Mouse (Mus musculus) intestine, embryonic 15.5 days (tissue): ENCODE measurements around the gene Tph2. TPM values are rescaled to one million over a fixed set of nuclear protein-coding genes. Genes with fewer than 3 reads are reported as not detected.
A peak's percentile ranks its signal among the peaks of the same experiment; 100 is the strongest.

Source experiments
- ATAC-seq: fragments of 200-750 bp; cut with Nextera tagmentation; 2 replicates; pipeline ENCODE4 v1.8.0; 2017; ENCODE audit warnings: moderate TSS enrichment, moderate library complexity
- H3K27ac ChIP-seq: fragments of 300-500 bp; sonication (generic); 2 replicates; pipeline ENCODE4 v1.5.1; 2015; ENCODE audit warnings: mild to moderate bottlenecking, inconsistent platforms
- H3K27me3 ChIP-seq: fragments of 300-500 bp; sonication (generic); replicated peaks from 2 replicates; pipeline ENCODE4 v1.6.1; 2015; ENCODE audit warnings: inconsistent platforms
- H3K36me3 ChIP-seq: fragments of 300-500 bp; sonication (generic); 2 replicates; pipeline ENCODE4 v1.6.1; 2015; ENCODE audit warnings: inconsistent platforms
- H3K4me1 ChIP-seq: fragments of 300-500 bp; sonication (generic); replicated peaks from 2 replicates; pipeline ENCODE4 v1.6.1; 2015; ENCODE audit warnings: inconsistent platforms
- H3K4me2 ChIP-seq: fragments of 300-500 bp; sonication (generic); replicated peaks from 2 replicates; pipeline ENCODE4 v1.6.1; 2015; ENCODE audit warnings: mild to moderate bottlenecking, inconsistent platforms
- H3K4me3 ChIP-seq: fragments of 300-500 bp; sonication (generic); replicated peaks from 2 replicates; pipeline ENCODE4 v1.5.1; 2015; ENCODE audit warnings: inconsistent platforms
- H3K9ac ChIP-seq: fragments of 300-500 bp; sonication (generic); 2 replicates; pipeline ENCODE4 v1.6.1; 2015; ENCODE audit warnings: inconsistent platforms
- H3K9me3 ChIP-seq: fragments of 300-500 bp; sonication (generic); 2 replicates; pipeline ENCODE4 v1.6.1; 2016; ENCODE audit warnings: inconsistent platforms
- WGBS: fragments of 180-500 bp; shearing (Covaris S2); methylation state at CpG from one replicate; pipeline ENCODE4 v1.1.7; 2015; 5-methylcytosine and 5-hydroxymethylcytosine counted together
- polyA plus RNA-seq: library from polyadenylated mRNA; unstranded; fragments of >200 nt; fragmentation: Nextera tagmentation; extraction: Ambion mirVana; gene quantifications from 2 replicates; pipeline ENCODE4 v1.2.1, GENCODE M21; 2015

The Tph2 gene
- polyA plus RNA-seq, 1 experiment from 2014 or later, result not detected

DNA sequence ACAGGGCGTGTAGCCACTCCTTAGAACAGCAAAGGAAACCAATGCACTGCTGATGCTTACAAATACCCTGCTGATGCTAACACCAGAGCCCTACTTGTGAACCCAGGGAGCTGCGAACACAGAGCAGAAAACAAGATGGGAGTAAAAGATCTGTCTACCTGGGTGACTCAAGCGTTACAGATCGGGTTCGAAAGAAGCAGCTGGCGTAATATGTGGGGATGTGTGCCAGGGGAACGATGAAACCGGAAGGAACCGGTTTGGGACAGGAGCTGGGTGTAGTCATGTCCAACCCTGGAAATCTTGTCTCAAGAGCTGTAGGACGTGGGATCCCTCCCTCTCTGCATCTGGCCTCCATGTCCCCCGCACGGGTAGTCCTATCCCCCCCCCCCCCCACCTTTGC is 134.1 kb downstream of the Tph2 start:
- H3K9me3 ChIP-seq, result no peaks in the 10 kb centered on the region
- no peaks in the 10 kb centered on the region for H3K4me1 ChIP-seq
- no peak for ATAC-seq
- H3K27me3 ChIP-seq, result no peaks in the 10 kb centered on the region
- no peak overlapping the region for H3K4me3 ChIP-seq
- no peak overlapping the region for H3K9ac ChIP-seq
- H3K4me2 ChIP-seq, result no peak overlapping the region
- no peaks in the 10 kb centered on the region for H3K36me3 ChIP-seq
- WGBS, result 85% methylated on average over 10 of the region's 12 CpGs
- H3K27ac ChIP-seq, result no peak overlapping the region

DNA sequence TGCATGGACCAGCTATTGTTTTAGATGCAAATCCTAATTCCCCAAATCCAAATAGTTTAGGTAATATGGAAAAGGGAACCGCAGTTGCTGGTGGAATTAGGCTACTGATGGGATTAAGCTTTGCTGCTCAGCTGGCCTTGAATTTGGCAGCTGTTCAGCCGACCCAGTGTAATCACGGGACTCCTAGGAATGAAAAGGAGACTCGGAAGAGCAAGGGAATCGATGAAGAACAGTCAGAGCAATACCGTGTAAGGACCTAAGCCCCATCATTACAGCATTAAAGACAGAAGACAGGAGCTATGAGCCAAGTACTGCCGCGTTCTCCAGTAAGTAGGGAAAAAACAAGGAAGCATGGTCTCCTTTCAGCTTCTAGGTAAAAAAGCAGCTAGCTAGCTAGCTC is 134.6 kb downstream of the Tph2 start:
- Histone ChIP-seq H3K4me3 (no peak overlapping the region), H3K4me2 (no peak overlapping the region), H3K4me1 (no peaks in the 10 kb centered on the region), H3K9ac (no peak overlapping the region), H3K27me3 (no peaks in the 10 kb centered on the region), H3K27ac (no peak overlapping the region), H3K36me3 (no peaks in the 10 kb centered on the region), H3K9me3 (no peaks in the 10 kb centered on the region)
- no peak for ATAC-seq
- 64% methylated on average over 8 of the region's 8 CpGs for WGBS

DNA sequence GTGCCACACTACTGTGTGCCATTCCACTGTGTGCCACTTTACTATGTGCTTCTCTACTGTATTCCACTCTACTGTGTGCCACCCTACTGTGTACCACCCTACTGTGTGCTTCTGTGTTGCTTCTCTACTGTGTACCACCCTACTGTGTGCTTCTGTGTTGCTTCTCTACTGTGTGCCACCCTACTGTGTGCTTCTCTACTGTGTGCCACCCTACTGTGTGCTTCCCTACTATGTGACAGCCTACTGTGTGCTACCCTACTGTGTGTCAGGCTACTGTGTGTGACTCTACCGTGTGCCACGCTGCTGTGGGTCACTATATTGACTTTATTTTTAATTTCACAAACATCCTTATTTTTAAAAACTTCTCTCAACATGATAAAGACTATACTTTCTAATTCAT is 136.3 kb downstream of the Tph2 start:
- no peak for ATAC-seq
- Histone ChIP-seq H3K4me3 (no peak overlapping the region), H3K27me3 (no peaks in the 10 kb centered on the region), H3K9me3 (no peaks in the 10 kb centered on the region), H3K4me1 (no peaks in the 10 kb centered on the region), H3K27ac (no peak overlapping the region), H3K4me2 (no peak overlapping the region), H3K36me3 (no peaks in the 10 kb centered on the region), H3K9ac (no peak overlapping the region)
- WGBS, result 96% methylated on average over 2 of the region's 2 CpGs

DNA sequence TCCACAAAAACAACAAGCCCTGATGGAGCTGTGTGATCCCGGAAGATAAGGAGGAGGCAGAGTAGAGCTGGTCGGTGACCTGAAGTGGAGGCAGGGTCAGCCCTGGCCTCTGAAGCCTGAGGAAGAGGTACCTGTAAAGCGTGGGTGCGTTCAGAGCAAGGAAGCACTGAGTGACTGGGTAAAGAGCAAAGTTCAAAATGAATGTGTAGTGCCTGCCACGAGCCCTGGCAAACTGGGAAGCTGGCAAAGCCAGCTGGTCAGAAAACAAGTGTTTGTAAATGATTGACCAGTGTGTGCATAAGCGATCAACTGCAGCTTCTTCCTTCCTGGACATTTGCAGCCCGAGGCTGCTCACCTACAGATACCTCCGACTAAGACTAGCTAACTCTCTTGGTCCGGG is 149.1 kb downstream of the Tph2 start:
- 71% methylated on average over 9 of the region's 9 CpGs for WGBS
- peak; percentile 81 for ATAC-seq

More for the DNA sequence above, 149.1 kb downstream of the Tph2 start:
- Histone ChIP-seq H3K27ac (no peak overlapping the region), H3K9me3 (no peaks in the 10 kb centered on the region), H3K4me3 (no peak overlapping the region), H3K36me3 (no peaks in the 10 kb centered on the region), H3K4me1 (no peaks in the 10 kb centered on the region), H3K4me2 (no peak overlapping the region), H3K27me3 (no peaks in the 10 kb centered on the region), H3K9ac (no peak overlapping the region)

Other genes starting within 250 kb of the Tph2 start
- 57.7 and 66.6 TPM in 2 replicates for gene Tbc1d15, start 66.4 kb upstream of the Tph2 start, polyA plus RNA-seq
- gene Rab21, start 130.6 kb upstream of the Tph2 start, polyA plus RNA-seq, result 5.5 and 8.1 TPM in 2 replicates
- 27.1 and 29.4 TPM in 2 replicates for gene Tmem19, start 177.5 kb upstream of the Tph2 start, polyA plus RNA-seq
- gene Thap2, start 199.4 kb upstream of the Tph2 start, polyA plus RNA-seq, result 20.5 and 22.2 TPM in 2 replicates
- gene Zfc3h1, start 199.9 kb upstream of the Tph2 start, polyA plus RNA-seq, result 17.0 and 17.1 TPM in 2 replicates